Mouse (Mus musculus) right cerebral cortex, postnatal 10 days (tissue): Measurements from ENCODE around the gene Mvb12b.
A peak's percentile ranks its signal among the peaks of the same experiment; 100 is the strongest.

ENCODE experiments used
- DNase-seq, 2 experiments: peaks; one replicate each; pipeline ENCODE4 v3.0.0; 2021; ENCODE audit warnings: low spot score in 2 of 2

Gene Mvb12b

GRCm38 (mm10) chr2:33734781-33735485 is 152.8 kb downstream of the Mvb12b start:
- peak; percentile 80 to 90 for DNase-seq

DNA sequence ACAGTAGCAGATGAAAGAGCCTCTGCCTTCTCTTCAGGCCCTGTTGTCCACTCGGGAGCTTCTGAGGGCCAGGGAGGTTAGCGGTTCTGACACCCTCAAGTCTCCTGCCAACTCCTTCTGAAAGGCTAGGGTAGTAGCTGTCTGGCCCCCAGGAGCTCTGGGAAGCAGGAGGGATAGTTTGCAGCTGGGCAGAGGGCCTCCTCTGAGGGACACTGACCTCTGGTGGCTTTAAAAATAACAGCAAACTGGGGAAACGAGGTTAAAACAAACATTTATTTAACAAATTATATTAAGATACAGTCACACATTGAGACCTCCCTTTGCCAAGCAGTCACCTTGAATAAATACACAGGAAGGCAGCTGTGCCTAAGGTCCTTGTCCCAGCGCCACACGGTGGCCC is 158.0 kb downstream of the Mvb12b start:
- DNase-seq: no peak

DNA sequence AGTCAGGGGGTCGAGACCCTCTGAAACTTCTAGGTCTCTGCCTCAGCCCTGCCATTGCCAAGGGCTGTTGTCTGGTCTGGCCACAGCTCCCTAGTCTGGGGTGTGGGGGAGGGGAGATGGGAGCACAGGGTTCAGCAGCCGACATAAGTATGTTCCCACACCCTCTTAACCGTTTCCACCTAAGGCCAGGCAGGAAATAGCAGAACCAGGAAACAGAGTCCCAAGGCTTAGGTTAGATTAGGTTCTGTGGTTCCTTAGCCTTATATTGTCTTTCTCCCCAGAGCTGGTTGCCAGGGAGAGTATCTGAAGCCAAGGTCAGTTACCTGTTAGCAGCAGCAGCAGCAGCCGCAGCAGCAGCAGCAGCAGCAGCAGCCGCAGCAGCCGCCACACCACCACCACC is 160.5 kb downstream of the Mvb12b start:
- DNase-seq: no peak

GRCm38 (mm10) chr2:33720380-33720898 is 167.3 kb downstream of the Mvb12b start:
- no peak for DNase-seq

- DNase-seq: peak in 1 of 2 experiments; percentile 54
These were observed 168.2 kb downstream of the Mvb12b start for GRCm38 (mm10) chr2:33719339-33720066.

GRCm38 (mm10) chr2:33718561-33718960 is 169.2 kb downstream of the Mvb12b start:
- DNase-seq: peak in 1 of 2 experiments; percentile 17

DNA sequence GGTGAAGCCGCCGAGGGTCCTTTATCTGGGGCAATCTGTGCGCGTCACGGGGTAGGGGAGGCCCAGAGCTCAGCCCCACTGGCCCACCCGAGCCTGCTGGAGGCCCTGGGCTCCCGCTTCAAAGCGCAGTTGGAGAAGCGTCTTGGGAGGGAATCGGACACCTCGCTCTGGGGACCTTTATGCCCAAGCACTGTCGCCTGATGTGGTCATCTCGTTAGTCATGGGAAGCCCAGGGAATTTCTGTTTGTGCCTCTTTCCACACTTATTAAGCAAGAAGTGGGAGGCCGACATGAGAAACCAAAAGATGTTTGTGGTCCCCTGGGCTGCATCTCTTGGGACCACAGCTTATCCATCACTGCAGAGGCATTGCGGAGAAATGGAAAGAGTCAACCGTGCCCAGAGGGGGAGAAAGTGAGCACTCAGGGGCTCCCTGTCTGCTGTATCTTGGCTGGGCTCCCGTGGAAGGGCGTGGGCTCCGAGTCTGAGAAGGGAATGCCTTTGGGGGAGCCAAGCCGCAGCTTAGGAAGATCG is 169.9 kb downstream of the Mvb12b start:
- DNase-seq: peak in 1 of 2 experiments; percentile 20

DNA sequence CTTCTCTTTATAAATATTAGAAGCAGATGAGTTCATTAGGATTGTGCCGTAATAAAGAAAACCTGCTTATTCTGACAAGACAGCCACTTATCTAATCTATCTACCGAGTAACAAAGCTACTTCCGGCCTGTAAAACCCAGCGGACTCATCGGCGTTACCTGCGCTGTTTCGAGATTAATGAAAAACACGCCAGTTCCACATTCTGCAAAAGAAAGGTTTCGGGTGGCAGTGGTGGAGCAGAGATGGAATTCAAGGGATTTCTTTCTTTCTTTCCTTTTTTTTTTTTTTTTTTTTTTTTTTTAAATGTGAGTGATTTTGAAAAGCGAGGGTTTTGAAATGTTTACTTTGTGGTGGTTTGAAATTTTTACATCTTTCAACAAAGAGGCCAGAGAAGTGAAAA is 170.4 kb downstream of the Mvb12b start:
- DNase-seq: no peak

- DNase-seq: no peak
These were observed 170.9 kb downstream of the Mvb12b start for GRCm38 (mm10) chr2:33716878-33717277.

GRCm38 (mm10) chr2:33714932-33715331 is 172.8 kb downstream of the Mvb12b start:
- DNase-seq: peak in 1 of 2 experiments; percentile 15

DNA sequence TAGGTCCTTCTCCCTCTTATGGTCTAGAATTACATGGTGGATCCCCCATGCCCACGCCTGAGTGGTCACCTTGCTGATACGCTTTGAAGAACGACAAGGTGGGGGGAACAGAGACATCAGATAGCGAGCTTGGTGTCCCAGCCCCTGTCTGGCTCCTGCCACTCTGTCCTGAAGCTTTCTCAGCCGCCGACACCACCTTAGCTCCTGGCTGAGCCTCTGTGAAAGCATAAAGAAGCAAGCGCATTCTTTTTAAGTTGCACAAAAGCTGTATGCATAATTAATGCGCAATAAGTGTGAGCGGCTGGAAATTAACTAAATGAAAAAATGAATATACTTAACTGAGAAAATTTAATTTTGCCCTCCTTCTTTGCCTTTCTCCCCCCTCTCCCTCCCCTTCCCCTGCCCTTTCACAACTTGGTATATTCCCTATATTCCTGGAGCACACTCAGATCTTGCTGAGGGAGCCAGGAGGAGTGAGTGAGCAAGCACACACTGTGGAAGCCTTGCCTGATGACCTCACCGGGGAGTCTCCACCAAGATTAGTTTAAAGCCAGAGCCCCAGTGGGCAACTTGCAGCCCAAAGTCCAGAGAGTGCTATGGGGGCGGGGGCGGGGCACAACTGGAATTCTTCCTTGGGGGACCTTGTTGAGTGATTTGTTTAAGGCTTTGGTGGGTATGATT is 174.0 kb downstream of the Mvb12b start:
- peak in 1 of 2 experiments; percentile 14 for DNase-seq

DNA sequence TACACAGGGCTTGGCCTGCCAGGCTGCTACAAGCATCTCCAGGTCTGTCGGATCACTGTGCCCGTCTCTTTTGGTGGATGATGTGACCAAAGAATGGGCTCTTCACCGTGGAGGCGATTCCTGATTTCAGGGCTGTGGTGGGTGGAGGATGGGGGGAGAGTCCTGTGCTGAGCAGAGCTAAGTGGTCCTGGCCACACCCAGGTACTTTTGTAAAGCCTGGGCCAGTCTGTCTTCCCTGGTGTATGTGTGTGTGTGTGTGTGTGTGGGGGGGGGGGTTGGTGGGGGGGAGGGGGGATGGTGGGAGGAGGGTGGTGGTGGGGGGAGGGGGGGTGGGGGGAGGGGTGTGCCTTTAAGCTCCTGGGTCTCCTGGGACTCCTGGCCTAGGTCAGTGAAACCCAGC is 174.9 kb downstream of the Mvb12b start:
- DNase-seq: peak in 1 of 2 experiments; percentile 15

GRCm38 (mm10) chr2:33708831-33709230 is 178.9 kb downstream of the Mvb12b start:
- no peak for DNase-seq

GRCm38 (mm10) chr2:33708096-33708495 is 179.7 kb downstream of the Mvb12b start:
- peak in 1 of 2 experiments; percentile 13 for DNase-seq

DNA sequence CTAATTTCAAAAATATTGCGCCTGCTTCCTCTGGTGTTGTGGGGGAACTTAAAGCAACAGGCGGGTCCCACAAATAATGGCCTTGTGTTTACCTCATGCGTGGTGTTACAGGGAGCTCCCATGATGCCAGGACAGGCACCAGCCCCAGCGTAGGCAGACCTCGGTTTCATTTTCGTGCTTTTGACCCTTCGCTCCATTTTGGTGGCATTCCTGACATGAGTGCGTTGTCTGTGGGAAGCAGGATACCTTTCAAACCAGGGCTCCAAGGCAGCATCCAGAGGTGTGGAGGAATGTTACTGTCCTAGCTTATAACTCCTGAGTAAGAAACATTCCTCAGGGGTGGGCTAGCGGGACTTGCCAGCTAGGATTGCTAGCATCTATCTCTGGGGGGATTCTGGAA is 181.3 kb downstream of the Mvb12b start:
- no peak for DNase-seq

DNA sequence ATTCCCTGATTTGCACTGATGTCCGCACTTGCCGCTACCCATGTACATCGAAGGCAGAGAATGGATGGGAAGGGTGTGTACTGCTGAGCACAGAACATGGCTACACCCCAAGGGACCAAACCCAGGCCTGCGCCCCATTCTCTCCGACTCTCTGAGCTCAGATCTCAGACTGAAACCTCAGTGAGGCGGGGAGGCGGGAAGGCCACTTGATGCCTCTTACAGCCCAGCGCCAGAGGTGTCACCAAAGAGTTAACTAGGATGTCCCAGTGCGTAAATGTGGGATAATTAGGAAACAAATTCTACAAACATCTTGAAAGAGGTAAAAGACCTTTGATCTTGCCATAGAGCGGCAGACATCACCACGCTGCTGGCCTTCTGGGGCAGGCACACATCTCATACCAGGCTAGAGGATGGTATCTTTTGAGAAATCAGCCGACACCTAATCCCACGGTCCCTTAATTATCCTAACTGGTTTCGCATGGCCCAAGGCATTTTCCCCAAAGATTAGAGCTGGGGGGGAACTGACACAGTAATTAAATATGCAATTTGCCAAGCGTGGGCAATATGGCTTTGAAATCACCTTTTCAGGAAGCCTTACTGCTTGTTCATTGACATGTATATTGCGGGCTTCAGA is 181.9 kb downstream of the Mvb12b start:
- no peak for DNase-seq

- no peak for DNase-seq
These were observed 184.5 kb downstream of the Mvb12b start for GRCm38 (mm10) chr2:33703286-33703685.

GRCm38 (mm10) chr2:33702705-33703104 is 185.0 kb downstream of the Mvb12b start:
- no peak for DNase-seq

GRCm38 (mm10) chr2:33701446-33701815 is 186.3 kb downstream of the Mvb12b start:
- DNase-seq: peak in 1 of 2 experiments; percentile 14

DNA sequence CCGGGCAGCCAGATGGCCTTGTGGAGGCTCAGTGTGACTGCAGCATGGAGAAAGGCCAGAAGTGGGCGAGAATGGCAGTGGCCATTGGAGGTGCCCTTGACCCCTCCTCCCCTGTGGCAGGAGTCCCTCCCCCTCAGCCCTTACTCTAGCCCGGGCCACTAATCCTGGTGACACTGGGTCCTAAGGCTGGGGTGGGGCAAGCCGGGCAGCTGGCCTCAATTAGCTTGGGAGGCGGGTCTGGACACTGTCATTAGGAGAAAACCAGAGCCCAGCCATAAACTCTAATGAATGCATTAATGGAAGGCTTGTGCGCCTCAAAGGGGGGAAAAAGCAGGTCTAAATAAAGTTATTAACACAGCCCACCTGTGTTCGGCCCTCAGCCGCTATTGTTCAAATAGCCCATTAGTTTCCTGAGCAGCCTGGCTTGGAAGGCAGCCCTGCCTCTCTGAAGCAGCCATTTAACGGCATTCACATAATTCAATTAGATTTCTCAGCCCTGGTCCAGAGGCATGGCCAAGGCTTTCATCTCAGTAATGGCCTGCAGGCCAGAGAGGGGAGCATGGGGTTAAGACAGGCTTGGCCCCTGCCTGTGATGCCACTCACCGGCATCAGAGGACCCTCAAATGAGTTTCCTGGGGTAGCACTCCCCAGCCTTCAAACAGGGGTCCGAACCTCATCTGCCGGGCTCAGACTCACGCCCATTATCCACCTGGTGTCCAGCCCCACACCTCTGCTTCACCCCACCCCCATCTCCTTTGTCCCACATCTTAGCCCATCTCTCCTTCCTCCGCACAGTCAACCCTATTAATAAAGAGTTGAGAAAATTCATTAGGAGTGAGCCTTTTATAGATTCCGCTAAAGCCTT is 186.9 kb downstream of the Mvb12b start:
- DNase-seq: peak in 1 of 2 experiments; percentile 20

DNA sequence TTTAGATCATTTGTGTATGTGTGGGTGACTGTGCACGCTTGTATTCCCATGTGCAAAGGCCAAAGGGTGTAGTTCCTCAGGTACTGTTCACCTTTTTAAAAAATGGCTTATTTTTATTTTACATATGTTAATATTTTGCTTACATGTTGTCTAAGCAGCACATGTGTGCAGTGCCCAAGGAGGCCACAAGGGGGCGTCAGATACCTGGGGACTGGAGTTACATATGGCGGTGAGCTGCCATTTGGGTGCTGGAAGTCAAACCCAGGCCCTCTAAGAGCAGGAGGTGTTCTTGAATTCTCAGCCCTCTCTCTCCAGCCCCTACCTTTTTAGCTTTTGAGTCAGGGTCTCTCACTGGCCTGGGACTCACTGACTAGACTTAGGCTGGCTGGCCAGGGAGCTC is 188.8 kb downstream of the Mvb12b start:
- peak in 1 of 2 experiments; percentile 14 for DNase-seq
